Mouse (Mus musculus): Measurements from ENCODE around the gene Hoxd13.

DNA sequence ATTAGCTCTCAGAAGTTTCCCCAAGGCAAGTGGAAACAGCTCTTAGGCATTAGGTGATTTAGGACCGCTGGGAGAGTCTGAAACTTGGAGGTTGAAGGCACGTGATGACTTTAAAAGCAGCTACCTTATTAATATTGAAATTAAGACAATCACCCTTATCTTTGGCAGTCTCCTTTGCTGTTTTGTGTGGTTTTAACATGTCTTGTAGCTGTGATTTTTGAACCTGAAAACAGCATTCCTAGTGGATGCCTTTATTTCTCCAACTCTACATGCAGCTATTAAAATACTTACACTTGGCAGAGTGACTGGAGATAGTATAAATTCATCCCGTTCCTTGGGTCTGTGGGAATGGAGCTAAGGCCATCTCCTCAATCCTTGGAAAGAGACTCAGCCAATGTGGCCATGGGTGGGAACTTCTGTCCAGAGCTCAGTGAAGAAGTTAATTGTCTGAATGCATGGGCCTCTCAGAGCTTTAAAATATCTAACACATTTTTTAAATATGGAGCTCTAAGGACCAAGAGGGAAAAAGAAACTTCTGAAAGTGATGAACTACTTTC, 2.6 kb downstream of the Hoxd13 start:
- TF ChIP-seq POLR2A (IDR thresholded peaks at IDR 0.05; ENCODE audit: control insufficient read depth, extremely low read depth, insufficient read depth, low read length, poor library complexity) = no peak
- TF ChIP-seq CTCF (IDR thresholded peaks at IDR 0.05; ENCODE audit: borderline replicate concordance, control insufficient read depth, extremely low read depth, insufficient read depth, low read length, poor library complexity) = no peak
